ENCODE assay signal across 29 mouse cellular contexts in the genomic region with DNA sequence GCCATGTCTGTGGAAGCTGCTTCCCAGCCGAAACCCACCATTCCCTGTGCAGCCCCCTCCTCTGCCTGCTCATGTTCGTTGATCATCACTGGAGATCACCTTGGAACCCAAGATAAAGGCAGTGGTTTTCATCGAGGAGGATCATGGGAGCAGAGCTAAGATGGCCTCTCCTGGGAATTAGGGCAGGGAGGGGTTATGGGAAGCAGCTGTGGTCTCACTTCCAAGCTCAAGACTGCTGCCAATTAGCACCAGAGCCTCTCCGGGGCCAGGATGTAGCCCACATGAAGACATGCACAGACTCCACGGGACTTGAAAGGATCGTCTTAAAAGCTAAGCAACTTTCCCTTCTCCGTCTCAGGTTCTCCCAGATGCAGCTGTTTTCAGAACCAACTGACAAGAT.
DNase-seq lines count a peak whose midpoint lies in the region; ATAC-seq lines count a peak whose summit lies in the region.
"Had no signal": no experiment of that assay in that cellular context is flagged by ENCODE, and none has a peak within 500 bp of the region (broad histone marks: within the 10 kb centered on the region; RNA-seq: fewer than 3 reads in every experiment).

No protein-coding gene starts in this region.

- peak; percentile 29 for DNase-seq in retina, embryonic 14.5 days (ENCODE audit: low spot score)
- no peak for DNase-seq in retina, postnatal 1 day
- DNase-seq in kidney, postnatal 36 days = no peak
- no peak for DNase-seq in lung, postnatal 14 days
- DNase-seq in urinary bladder, postnatal 14 days (ENCODE audit: low spot score) = no peak
- DNase-seq: adrenal gland, postnatal 14 days; cerebellum, adult 11 months; cerebellum, adult 9-11 months; gastrocnemius, adult 2 months; heart, postnatal 14 days; kidney, adult 18-20 months; kidney, postnatal 25 days; lung, postnatal 36 days; midbrain, embryonic 14.5 days; thymus, adult 18-20 months; thymus, postnatal 25 days had no signal

- H3K4me3 ChIP-seq in embryonic facial prominence, embryonic 15.5 days (replicated peaks) = no peak overlapping the region
- no peak overlapping the region for H3K4me3 ChIP-seq in limb, embryonic 13.5 days
- H3K4me3 ChIP-seq: gastrocnemius, adult 2 months; hindbrain, embryonic 10.5 days; hindbrain, embryonic 15.5 days; kidney, embryonic 15.5 days; layer of hippocampus, adult 2 months; left cerebral cortex, adult 2 months; liver, embryonic 15.5 days; lung, embryonic 15.5 days; megakaryocyte, embryonic 14.5 days had no signal

- H3K9me3 ChIP-seq in embryonic facial prominence, embryonic 15.5 days (replicated peaks) = no peaks in the 10 kb centered on the region
- H3K9me3 ChIP-seq in limb, embryonic 13.5 days = no peaks in the 10 kb centered on the region
- H3K9me3 ChIP-seq: hindbrain, embryonic 10.5 days; hindbrain, embryonic 15.5 days; kidney, embryonic 15.5 days; liver, embryonic 15.5 days; lung, embryonic 15.5 days had no signal

- no peaks in the 10 kb centered on the region for H3K36me3 ChIP-seq in embryonic facial prominence, embryonic 15.5 days
- no peaks in the 10 kb centered on the region for H3K36me3 ChIP-seq in limb, embryonic 13.5 days
- H3K36me3 ChIP-seq: hindbrain, embryonic 10.5 days; hindbrain, embryonic 15.5 days; kidney, embryonic 15.5 days; liver, embryonic 15.5 days; lung, embryonic 15.5 days had no signal

- no peaks in the 10 kb centered on the region for H3K27me3 ChIP-seq in embryonic facial prominence, embryonic 15.5 days
- H3K27me3 ChIP-seq in limb, embryonic 13.5 days = no peaks in the 10 kb centered on the region
- H3K27me3 ChIP-seq: hindbrain, embryonic 15.5 days; kidney, embryonic 15.5 days; liver, embryonic 15.5 days; lung, embryonic 15.5 days; megakaryocyte, embryonic 14.5 days; Patski had no signal

- no peak overlapping the region for H3K9ac ChIP-seq in embryonic facial prominence, embryonic 15.5 days
- H3K9ac ChIP-seq in limb, embryonic 13.5 days = no peak overlapping the region
- H3K9ac ChIP-seq: hindbrain, embryonic 15.5 days; kidney, embryonic 15.5 days; liver, embryonic 15.5 days; lung, embryonic 15.5 days had no signal

- no peak overlapping the region for H3K27ac ChIP-seq in embryonic facial prominence, embryonic 15.5 days (replicated peaks)
- H3K27ac ChIP-seq in limb, embryonic 13.5 days = peak overlapping the region; percentile 10; the same call in 1 of the 2 replicates
- H3K27ac ChIP-seq: gastrocnemius, adult 2 months; hindbrain, embryonic 10.5 days; hindbrain, embryonic 15.5 days; kidney, embryonic 15.5 days; layer of hippocampus, adult 2 months; left cerebral cortex, adult 2 months; liver, embryonic 15.5 days; lung, embryonic 15.5 days; stomach, postnatal 0 days had no signal

- 30% methylated on average over 7 of the region's 7 CpGs for WGBS in embryonic facial prominence, embryonic 15.5 days
- 25% methylated on average over 7 of the region's 7 CpGs for WGBS in limb, embryonic 13.5 days

- ATAC-seq in embryonic facial prominence, embryonic 15.5 days (ENCODE audit: insufficient number of reproducible peaks, low FRiP score, low TSS enrichment, low read depth) = peak; percentile 37; the same call in 1 of the 2 replicates
- no peak for ATAC-seq in limb, embryonic 13.5 days (ENCODE audit: low FRiP score, low read depth)
- ATAC-seq: forebrain, embryonic 14.5 days; Patski had no signal

- H3K4me2 ChIP-seq in embryonic facial prominence, embryonic 15.5 days (replicated peaks) = no peak overlapping the region
- no peak overlapping the region for H3K4me2 ChIP-seq in limb, embryonic 13.5 days (replicated peaks)
- H3K4me2 ChIP-seq: hindbrain, embryonic 15.5 days; kidney, embryonic 15.5 days; liver, embryonic 15.5 days; lung, embryonic 15.5 days had no signal

- H3K4me1 ChIP-seq in embryonic facial prominence, embryonic 15.5 days = peaks cover 10% of the 10 kb centered on the region; the same call in 1 of the 2 replicates
- H3K4me1 ChIP-seq in limb, embryonic 13.5 days = peaks cover 11% of the 10 kb centered on the region; the same call in 1 of the 2 replicates
- H3K4me1 ChIP-seq: hindbrain, embryonic 15.5 days; kidney, embryonic 15.5 days; liver, embryonic 15.5 days; lung, embryonic 15.5 days; megakaryocyte, embryonic 14.5 days had no signal
